Mouse (Mus musculus): ENCODE data around the gene Hbb-bh2.
"Not testable (repeated sequence)": the region's sequence is repeated elsewhere in the genome, so short reads cannot be mapped to it uniquely, and the experiment has no call there.

The Hbb-bh2 gene

GRCm38 (mm10) chr7:103811223-103811845 lies 29.0 kb downstream of the Hbb-bh2 start:
- no peak for DNase-seq

- DNase-seq: no peak
Observed at GRCm38 (mm10) chr7:103810746-103811145, 29.6 kb downstream of the Hbb-bh2 start.

GRCm38 (mm10) chr7:103810296-103810695 lies 30.0 kb downstream of the Hbb-bh2 start:
- no peak for DNase-seq

GRCm38 (mm10) chr7:103809801-103810155 lies 30.5 kb downstream of the Hbb-bh2 start:
- DNase-seq: no peak

GRCm38 (mm10) chr7:103808971-103809800 lies 31.1 kb downstream of the Hbb-bh2 start:
- DNase-seq: no peak

- not testable (repeated sequence) for DNase-seq
Observed at GRCm38 (mm10) chr7:103808120-103808519, 32.2 kb downstream of the Hbb-bh2 start.

- no peak for DNase-seq
Observed at GRCm38 (mm10) chr7:103806856-103807255, 33.5 kb downstream of the Hbb-bh2 start.

GRCm38 (mm10) chr7:103792669-103793388 lies 47.5 kb downstream of the Hbb-bh2 start:
- DNase-seq: no peak

GRCm38 (mm10) chr7:103791721-103792120 lies 48.6 kb downstream of the Hbb-bh2 start, which contains the start of gene Olfr67:
Gene Olfr67, minus strand, starts transcription at chr7:103791821.
- DNase-seq: no peak
